Mouse (Mus musculus): Measurements from ENCODE around the gene Tcte1.

The Tcte1 gene

DNA sequence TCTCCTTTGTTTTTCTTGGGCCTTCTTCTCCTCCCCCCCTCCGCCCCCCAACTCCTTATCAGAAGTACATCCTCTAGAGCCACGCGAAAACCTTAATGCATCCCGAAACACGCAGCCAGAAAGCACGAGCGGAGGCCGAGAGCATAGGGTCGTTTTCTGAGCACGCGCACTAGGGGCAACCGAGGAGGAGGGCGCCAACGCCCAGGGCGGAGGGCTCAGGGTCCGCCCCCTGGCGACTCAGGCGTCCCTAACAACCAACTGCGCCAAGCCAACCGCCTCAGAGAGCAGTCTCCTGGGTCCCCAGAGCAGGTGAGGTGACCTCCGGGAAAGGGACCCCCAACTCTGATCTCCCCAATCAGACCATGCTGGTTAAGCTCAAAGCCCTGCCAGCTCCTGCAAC, at the start of gene Tcte1:
Gene Tcte1, plus strand, starts transcription at position 172 of the 400 bp plus-strand sequence.
- DNase-seq (ENCODE audit: inconsistent ontology term), result no peak

- DNase-seq (ENCODE audit: inconsistent ontology term), result no peak
Measured at GRCm38 (mm10) chr17:45473667-45474066, 49.6 kb upstream of the Tcte1 start.

DNA sequence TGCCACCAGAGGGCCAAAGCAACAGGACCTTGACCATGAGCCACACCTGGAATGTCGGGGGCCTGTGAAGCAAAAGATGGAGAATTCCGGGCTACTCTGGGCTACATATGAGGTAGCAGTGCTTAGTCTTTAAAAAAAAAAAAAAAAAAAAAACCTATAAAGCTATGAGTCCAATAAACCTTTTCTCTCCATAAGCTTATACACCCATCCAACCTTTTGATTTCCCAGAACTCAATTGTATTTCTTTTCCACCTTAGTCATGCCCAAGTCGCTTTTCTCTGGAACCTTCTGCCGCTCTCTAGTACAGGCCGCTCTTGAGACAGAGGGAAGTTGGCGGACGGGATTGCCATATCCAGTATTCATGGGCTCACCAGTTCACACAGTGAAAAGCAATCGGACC, 49.1 kb upstream of the Tcte1 start:
- DNase-seq (ENCODE audit: inconsistent ontology term), result no peak

- peak; percentile 69 for DNase-seq (ENCODE audit: inconsistent ontology term)
Measured at GRCm38 (mm10) chr17:45474669-45475465, 48.4 kb upstream of the Tcte1 start, which contains the start of gene Spats1. Spats1 (minus strand) TSS chr17:45475415.

DNA sequence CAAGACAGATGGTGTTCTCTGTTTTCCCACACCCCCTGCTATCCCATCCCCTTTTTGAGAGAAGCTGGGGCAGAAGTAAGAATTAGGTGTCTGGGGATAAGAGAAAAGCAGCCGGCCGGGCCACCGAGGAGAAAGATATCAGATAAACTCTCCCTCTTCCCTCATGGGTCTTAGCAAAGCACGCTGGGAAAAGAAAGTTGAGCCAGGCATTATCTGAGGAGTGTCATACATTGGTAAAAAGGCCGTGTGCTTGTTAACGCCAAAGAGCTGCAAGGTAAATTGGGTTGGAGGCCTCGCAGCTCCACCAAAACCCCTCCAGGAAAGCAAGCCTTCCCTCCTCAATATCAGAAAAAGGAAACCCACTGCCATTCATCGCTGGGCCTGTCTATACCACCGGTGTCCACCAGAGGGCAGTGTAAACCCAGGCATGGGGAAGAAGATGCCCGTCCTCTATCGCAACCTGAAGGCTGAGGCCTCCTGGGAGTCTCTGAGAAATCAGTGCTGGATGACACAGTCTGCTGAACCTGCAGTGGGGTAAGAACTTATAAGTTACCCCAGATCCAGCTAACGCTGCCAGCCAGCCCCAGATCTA, 44.9 kb upstream of the Tcte1 start:
- DNase-seq (ENCODE audit: inconsistent ontology term), result peak; percentile 53

DNA sequence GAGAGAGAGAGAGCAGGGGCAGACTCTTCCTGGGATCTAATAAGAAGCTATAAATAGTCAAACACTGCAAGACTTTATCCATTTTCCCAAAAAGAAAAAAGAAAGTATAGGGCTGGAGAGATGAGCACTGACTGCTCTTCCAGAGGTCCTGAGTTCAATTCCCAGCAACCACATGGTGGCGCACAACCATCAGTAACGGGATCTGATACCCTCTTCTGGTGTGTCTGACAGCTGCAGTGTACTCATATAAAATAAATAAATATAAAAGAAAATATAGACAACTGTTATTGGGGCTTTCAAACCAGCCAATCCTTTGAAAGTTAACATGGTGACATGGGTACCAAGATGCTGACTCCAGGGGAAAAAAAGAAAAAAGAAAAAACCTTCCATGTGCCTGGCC, 42.8 kb upstream of the Tcte1 start:
- DNase-seq (ENCODE audit: inconsistent ontology term), result no peak

GRCm38 (mm10) chr17:45485581-45485980, 37.7 kb upstream of the Tcte1 start:
- no peak for DNase-seq (ENCODE audit: inconsistent ontology term)

DNA sequence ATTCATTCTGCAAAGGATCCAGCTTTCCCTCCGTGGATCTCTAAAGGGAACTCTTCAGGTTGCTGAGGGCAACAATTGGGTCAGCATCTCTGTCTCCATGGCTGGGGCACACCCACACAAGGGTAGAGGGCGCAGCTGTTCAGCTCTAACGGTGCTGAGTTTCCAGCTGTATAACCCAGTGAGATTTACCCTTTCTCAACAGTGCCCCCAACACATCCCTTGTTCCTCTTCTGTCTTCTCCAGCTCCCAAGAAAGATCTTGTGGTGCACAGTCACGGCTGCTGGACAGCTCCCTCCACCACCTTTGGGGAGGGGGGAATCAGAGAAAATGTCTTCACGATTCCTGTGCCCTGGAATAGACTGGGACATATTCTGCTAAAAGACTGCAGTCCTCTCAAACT, 36.0 kb upstream of the Tcte1 start:
- no peak for DNase-seq (ENCODE audit: inconsistent ontology term)

DNA sequence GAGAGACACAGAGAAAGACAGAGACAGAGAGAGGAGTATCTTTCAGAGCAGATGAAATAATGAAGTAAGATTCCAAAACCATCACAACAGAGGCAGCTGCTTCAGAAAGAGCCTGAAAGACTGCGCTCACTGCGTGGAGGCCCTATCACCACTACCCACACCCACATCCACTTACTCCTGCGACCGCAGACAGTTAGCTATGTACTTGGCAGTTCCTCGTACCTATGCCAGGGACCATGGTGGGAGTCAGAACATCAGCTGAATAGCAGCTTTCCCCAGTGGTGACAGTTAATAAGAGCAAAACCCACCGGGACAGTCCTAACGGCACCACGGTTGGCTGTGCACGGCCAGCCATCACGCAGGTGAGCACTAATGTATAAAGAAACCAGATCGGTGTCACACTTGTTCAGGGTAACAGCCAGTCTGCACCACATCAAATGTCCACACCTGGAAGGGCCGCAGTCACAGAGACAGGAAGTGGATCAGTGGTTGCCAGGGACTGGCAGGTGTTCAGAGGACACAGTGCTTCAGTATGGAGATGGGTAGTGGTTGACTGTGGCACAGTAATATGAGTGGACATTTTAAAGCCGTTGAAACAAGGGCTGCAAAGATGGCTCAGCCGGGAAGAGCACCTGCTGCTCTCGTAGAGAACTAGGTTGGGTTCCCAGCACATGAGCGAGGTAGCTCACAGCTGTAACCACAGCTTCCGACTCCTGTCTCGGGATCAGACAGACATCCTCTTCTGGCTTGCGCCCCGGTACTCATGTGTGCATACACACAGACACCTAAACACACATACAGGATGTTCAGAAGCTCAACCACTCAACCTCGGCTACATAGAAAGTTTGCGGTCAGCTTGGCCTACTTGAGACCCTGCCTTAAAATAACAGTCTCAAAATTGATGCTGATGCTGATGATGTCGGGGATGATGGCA, 34.6 kb upstream of the Tcte1 start:
- DNase-seq (ENCODE audit: inconsistent ontology term), result no peak

DNA sequence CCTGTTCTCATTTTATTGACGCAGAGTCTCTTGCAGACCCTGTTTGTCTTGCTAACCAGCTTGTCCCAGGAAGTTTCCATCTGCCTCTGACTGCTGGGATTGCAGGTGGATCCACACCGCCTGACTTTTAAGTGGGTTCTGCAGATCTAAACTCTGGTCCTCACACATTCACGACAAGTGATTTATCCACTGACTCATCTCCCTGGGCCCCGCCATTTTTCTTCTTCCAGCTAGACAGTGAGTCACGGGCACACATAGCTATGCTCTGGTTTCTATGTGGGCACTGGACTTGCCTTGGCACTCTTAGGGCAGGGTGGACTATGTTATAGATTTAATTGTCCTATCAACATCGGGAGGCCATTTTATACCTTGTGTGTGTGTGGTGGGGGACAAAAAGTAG, 33.5 kb upstream of the Tcte1 start:
- DNase-seq (ENCODE audit: inconsistent ontology term), result no peak

GRCm38 (mm10) chr17:45490532-45491154, 32.6 kb upstream of the Tcte1 start:
- no peak for DNase-seq (ENCODE audit: inconsistent ontology term)

DNA sequence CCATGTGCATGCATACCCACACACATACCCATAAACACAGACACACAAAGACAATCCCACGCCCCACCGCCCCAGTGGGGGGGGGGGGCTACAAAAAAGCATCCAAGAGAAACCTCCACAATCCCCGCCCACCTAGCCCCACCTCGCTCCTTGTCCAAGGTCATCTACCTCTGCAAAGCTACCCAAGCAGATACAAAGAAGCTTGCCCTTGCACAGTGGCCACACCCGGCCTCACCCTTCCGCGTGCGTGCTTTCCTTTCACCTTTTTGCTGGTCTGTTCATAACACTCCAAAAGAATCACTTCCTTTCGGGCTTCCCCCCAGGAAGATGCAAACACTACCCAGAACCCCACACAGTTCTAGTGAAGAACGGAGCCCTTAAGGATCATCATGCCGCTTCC, 27.8 kb upstream of the Tcte1 start:
- no peak for DNase-seq (ENCODE audit: inconsistent ontology term)

DNA sequence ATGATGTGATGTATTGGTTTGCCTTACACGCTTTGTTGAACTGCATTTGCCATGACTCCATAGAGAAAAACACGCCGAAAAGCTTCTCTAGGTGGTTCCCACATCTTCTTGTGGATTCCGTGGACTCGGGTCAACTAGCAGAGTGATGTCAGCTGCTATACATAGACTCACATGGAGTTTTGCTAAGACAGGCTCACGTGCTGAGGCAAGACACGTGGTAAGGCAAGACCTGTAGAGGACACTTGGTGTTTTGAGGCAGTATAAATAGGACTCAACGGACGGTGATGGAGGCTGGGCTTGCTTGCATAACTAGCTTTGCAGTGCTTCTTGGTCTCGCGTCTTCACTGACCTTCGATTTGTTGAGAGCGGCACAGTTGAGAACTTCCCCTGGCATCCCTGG, 24.8 kb upstream of the Tcte1 start:
- DNase-seq (ENCODE audit: inconsistent ontology term), result no peak

- no peak for DNase-seq (ENCODE audit: inconsistent ontology term)
Measured at GRCm38 (mm10) chr17:45499516-45499915, 23.7 kb upstream of the Tcte1 start.

- no peak for DNase-seq (ENCODE audit: inconsistent ontology term)
Measured at GRCm38 (mm10) chr17:45500981-45501380, 22.3 kb upstream of the Tcte1 start.

DNA sequence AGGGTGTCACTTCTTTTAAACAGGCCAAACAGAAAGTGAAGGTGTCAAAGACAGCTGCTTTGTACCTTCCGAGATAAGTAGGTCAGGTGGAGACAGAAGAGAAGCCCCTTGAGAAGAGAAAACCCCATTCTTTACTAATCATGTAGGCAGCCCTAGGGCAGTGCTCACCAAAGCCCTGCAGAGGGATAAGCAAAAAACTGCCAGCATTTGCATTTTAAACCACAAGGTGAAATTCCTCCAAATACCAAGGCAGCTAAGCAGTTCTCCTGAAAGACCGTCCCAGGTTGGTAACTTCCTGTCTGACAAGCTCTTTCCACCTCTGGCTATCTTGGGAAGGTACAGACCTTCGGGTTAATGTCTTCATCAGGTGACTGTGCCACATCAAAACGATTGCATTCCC, 20.9 kb upstream of the Tcte1 start:
- no peak for DNase-seq (ENCODE audit: inconsistent ontology term)

GRCm38 (mm10) chr17:45503301-45503973, 19.8 kb upstream of the Tcte1 start:
- DNase-seq (ENCODE audit: inconsistent ontology term), result peak; percentile 88

DNA sequence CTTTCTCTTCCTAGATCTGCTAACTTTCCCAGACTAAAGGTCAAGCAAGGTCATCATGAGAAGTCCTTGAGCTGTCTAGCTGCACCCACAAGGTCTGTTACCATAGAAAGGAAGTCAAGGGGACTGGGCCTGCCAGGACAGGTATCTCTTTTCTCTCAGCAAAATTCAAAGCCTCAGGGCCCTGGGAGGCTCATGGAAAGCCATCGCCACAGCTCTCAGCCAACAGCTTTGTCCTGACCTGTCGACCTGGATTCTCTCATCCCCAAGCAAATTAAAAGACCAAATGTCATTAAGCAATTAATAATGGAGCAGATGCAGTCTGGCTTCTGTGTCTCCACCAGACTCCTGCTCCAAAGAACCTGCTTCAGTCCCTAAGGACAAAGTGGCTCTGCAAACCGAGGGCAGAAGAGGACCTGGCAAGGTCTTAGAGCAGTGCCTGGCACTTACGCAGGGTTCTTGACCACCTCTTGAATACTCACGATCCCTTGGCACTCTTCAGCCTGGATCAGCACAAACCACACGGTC, 17.2 kb upstream of the Tcte1 start:
- no peak for DNase-seq (ENCODE audit: inconsistent ontology term)

GRCm38 (mm10) chr17:45506700-45507189, 16.5 kb upstream of the Tcte1 start, which contains the start of gene Aars2:
Aars2 (plus strand) TSS chr17:45506841.
- DNase-seq (ENCODE audit: inconsistent ontology term), result peak; percentile 95

- no peak for DNase-seq (ENCODE audit: inconsistent ontology term)
Measured at GRCm38 (mm10) chr17:45510871-45511270, 12.4 kb upstream of the Tcte1 start.

DNA sequence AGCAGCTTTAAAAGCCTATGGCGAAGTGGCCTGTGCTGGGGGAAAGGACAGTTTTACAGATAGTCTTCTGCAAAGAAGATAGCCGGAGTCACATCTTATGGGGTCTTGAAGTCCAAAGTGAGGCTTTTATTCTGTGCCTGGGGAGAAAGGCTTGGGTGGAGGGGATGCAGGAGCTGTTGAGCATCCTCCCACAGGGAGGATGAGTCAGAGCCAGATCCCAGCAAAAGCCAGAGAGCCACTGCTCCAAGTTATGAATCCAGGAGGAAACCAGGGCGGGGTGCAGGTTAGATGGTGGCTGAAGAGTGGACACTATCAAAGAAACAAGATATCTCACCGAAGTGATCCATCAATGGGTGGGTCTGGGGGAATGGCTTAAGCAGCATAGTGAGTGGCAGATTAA, 11.5 kb upstream of the Tcte1 start:
- DNase-seq (ENCODE audit: inconsistent ontology term), result no peak
